Mouse (Mus musculus) urinary bladder, postnatal 10 days (tissue): Measurements from ENCODE around the gene Foxj3.
"Not testable (repeated sequence)": the region's sequence is repeated elsewhere in the genome, so short reads cannot be mapped to it uniquely, and the experiment has no call there.

Experiments used
- DNase-seq: peaks from one replicate; pipeline ENCODE4 v3.0.0; 2022; ENCODE audit warnings: low spot score

Foxj3 gene

DNA sequence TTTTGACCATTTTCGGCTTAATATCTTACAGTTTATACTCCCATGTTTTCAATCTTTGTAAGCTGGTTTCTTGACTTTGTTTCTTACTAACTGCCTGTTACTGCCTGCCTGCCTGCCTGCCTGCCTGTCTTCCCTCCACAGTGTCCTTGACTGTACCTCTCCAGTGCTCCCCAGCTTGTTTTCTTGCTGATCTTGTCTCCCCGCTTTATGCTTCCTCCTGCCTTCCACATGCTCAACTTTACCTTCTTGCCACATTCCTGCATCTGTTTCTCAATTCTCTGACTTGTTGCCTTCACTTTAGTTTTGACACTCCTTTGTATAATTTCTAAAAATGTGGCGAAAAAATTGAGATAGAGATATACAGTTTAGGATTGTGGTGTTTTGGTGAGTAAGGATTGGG, 35.9 kb downstream of the Foxj3 start:
- no peak for DNase-seq

GRCm38 (mm10) chr4:119574504-119574903, 37.7 kb downstream of the Foxj3 start:
- no peak for DNase-seq

- DNase-seq, result no peak
Measured at GRCm38 (mm10) chr4:119575459-119575858, 38.7 kb downstream of the Foxj3 start.

DNA sequence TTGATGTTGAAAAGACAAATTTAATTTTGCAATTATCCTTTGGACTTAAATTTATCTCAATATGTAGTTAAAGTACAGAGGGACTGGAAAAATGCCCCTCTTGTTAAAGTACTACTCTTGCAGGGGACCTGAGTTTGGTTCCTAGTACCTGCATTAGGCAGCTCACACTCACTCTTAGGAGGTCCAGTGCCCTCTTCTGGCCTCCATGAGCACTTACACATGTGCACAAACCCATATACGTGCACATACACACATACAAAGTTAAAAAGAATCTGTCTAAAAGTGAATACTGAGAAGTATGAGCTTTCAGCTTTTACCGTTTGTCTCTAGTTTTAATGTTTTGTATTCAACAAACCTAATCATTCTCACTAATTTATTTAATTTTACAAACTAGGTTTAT, 51.2 kb downstream of the Foxj3 start:
- DNase-seq, result no peak

GRCm38 (mm10) chr4:119589423-119589822, 52.6 kb downstream of the Foxj3 start:
- DNase-seq, result no peak

- no peak for DNase-seq
Measured at GRCm38 (mm10) chr4:119590027-119590426, 53.2 kb downstream of the Foxj3 start.

DNA sequence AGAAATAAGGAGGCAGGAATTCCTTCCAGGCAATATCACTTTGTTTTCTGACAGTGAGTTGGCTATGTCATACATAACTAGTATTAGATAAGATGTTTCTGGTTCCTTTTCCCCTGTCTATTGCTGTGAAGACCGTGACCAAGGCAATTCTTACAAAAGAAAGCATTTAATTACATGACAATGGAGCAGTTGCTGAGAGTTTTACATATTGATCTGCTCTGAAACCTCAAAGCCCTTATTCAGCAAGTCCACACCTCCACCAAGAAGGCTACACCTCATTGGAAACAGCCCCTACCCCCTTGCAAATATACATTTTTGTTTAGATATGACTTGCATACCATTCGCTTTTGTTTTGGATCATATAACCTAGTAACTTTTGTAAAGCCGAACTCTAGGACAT, 55.7 kb downstream of the Foxj3 start:
- DNase-seq, result no peak

DNA sequence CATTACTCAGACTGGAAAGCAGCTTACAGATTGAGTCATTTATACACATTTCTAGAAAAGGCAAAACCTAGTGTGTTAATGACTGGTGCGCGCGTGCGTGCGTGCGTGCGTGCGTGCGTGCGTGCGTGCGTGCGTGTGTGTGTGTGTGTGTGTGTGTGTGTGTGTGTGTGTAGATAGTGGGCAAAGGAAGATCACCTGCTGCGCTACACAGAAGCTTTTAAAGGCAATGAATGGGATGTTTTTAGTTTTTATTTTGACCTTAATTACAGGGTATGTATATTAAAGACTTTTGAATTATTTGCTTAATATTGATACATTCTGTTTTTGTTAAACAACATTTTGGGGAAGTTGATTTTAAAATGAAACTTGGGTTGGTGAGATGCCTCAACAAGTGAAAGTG, 57.5 kb downstream of the Foxj3 start:
- DNase-seq, result no peak

DNA sequence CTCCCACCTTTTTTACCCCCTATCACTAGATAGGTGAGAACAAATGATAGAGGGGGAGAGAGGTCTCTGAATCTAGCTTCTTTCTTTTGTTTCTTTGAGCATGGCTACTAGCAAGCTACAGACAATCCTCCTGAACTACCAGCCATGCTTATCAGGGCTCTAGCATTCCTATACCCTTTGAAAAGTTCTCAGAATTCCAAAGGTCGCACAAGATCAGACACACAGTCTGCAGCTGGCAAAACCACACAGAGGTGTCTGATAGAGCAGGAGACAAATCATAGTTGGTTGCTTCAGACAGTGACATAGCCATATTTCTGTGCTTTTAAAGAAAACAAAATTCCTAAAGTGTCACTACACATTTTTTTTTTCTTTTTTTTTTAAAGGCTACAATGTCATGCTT, 62.8 kb downstream of the Foxj3 start:
- no peak for DNase-seq

DNA sequence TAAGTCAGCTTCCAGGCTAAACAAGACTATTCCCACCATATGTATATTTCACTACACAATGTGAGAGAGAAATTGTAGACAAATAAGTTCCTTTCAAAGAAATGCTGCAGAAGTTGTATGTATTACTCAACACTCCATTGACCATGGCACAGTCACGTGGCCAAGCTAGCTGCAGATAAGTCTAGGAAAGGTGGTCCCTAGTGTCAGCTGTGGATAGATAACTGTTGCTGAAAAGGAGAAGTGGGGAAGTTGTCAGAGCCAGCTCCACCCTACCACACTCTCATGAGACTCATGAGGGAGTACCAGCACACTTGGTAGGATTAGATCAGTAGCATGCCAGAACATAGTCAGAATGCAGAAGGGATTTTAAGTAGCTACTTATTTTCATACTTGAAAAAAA, 72.7 kb downstream of the Foxj3 start:
- DNase-seq, result no peak

- no peak for DNase-seq
Measured at GRCm38 (mm10) chr4:119614078-119614477, 77.3 kb downstream of the Foxj3 start.

- no peak for DNase-seq
Measured at GRCm38 (mm10) chr4:119614724-119615123, 77.9 kb downstream of the Foxj3 start.

DNA sequence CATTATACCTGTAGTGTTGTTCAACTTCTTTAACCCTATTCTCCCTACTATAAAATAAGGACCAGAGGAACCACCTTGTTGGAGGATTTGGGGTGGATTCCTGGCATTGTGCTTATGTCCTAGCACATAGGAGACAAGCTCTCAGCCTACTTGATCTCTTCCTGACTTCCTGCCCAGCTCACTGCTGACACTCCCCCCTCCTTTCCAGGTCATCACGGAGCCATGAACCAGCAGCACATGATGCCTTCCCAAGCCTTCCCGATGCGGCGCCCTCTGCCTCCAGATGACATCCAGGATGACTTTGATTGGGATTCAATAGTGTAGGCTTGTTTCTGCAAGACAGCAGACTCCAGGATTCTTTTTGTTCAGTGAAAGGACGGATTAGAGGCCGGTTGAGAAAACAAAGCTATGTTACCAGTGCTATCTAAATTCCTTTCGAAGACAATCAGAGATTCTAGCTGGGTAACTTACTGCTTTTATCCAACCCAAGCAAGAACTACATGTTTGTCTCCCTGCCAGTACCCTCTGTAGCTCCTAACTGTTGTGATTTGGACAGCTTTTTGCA, 89.4 kb downstream of the Foxj3 start:
- DNase-seq, result no peak

DNA sequence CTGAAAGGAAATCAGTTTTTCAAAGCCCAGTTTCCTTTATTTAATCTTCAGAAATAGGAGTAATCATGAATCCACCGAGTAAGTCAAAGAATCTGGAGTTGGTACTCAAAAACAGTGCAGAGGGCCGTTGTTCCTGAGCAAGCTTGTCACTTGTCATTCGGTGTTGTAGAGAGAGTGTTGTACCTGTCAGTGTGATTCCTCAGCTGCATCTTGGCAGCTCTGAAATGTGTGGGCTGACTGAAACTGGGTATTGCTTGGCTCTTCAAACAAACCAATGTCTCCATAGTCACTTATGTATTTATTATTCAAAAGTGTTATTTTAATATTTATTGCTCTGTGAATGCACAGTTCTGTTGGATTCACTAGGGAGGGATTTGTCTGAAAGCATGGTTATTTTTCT, 90.1 kb downstream of the Foxj3 start:
- DNase-seq, result no peak

DNA sequence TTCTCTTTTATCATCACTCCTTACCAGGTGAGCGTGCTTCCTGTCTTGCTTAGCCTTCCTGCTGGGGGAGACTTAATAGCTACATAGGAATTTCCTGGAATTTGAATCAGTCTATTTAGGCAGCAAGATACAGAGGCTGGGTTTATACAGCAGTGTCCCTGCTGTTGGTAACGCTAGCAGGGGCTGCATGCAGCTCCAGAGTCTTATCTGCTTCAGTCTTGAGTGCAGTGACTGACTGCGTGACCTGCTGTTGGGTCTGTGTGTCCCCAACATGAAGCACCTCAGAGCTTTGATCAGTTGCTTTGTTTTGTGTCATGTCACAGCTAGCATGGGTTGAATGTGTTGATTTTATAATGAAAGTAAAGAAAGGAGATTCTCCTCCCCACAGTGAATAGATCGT, 90.5 kb downstream of the Foxj3 start:
- no peak for DNase-seq

- DNase-seq, result not testable (repeated sequence)
Measured at GRCm38 (mm10) chr4:119628363-119628762, 91.6 kb downstream of the Foxj3 start.

DNA sequence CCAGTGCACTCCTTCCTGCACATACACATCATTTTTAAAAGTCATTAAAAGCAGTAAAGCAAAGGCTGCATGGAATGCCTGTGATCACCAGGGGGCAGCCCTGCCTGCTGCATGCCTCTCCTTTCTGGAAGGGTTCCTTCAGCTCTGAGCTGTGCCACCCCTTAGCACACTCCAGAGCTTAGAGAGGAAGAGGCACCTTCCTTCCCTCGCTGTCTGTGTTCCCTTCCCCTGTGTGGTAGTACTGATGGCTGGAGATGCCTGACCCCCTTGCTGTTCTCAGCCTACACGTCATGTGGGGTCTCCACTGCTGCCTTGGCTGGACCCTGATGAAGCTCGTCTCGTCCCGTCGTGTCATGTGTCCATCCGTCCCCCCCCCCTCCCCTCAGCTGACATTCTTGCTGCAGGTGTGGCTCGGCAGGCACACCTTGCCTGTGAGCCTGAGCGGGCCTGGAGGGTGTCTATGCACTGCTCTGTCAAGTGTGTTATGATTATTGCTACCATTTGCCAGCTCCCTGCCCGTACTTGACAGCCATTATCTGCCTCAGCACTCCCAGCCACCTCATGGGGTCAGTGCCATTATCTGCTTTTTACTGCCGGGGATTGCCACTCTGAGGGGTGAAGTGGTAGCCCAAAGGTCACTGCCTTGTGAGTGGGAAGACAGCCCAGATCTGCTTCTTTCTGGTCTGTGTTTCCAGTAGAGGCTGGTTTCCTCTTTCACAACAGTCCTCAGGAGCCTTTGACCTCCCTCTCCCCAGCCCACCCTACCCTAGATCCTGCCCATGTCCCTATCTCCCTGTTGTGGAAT, 94.5 kb downstream of the Foxj3 start:
- DNase-seq, result no peak

- no peak for DNase-seq
Measured at GRCm38 (mm10) chr4:119632721-119633120, 95.9 kb downstream of the Foxj3 start.

DNA sequence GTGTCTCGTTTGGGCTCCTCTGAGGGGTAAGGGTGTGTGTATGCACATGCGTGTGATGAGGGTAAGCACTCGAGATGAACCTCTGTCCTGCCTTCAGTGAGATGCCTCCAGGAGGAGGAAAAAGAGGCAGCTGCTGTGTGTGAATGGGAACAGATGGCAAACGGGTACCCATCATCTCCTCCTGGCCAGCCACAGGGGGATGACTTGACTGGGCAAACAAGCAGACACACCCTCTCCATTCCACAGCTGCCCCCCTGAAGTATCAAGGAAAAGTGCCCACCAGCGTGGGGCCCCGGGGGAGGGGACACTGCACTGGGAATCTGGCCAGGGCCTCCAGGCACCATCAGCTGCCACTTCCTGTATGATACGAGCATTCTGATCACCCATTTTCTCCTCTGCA, 96.5 kb downstream of the Foxj3 start:
- DNase-seq, result no peak

- DNase-seq, result no peak
Measured at GRCm38 (mm10) chr4:119633948-119634347, 97.1 kb downstream of the Foxj3 start.

- DNase-seq, result no peak
Measured at GRCm38 (mm10) chr4:119634908-119635660, 98.3 kb downstream of the Foxj3 start.

- DNase-seq, result no peak
Measured at GRCm38 (mm10) chr4:119635686-119636085, 98.9 kb downstream of the Foxj3 start.

DNA sequence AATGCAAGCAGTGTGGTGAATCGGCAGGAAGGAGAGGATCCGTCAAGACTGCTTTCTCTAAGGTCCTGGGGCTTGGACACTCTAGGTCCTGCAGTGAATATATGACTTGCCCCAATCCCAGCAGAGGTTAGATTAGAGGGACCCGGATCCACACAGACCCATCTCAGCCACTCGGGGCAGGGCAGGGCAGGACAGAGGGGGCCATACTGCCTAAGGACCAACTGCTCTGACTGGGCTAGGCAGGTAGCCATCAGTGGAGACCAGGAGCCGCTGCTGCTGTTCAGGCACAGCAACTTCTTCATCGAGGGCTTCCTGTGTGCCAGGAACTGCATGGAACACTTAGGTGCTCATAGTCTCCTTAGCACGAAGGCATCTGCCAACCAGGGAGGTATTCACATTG, 99.9 kb downstream of the Foxj3 start:
- no peak for DNase-seq
